Mouse (Mus musculus) fibroblast of lung, adult 2 months (primary cell): ENCODE results near the gene Gna14.
A peak's percentile ranks its signal among the peaks of the same experiment; 100 is the strongest.

Source experiments
- DNase-seq: peaks from one replicate; pipeline ENCODE4 v3.0.0-alpha.2; 2011; ENCODE audit warnings: low read depth

Gene Gna14

DNA sequence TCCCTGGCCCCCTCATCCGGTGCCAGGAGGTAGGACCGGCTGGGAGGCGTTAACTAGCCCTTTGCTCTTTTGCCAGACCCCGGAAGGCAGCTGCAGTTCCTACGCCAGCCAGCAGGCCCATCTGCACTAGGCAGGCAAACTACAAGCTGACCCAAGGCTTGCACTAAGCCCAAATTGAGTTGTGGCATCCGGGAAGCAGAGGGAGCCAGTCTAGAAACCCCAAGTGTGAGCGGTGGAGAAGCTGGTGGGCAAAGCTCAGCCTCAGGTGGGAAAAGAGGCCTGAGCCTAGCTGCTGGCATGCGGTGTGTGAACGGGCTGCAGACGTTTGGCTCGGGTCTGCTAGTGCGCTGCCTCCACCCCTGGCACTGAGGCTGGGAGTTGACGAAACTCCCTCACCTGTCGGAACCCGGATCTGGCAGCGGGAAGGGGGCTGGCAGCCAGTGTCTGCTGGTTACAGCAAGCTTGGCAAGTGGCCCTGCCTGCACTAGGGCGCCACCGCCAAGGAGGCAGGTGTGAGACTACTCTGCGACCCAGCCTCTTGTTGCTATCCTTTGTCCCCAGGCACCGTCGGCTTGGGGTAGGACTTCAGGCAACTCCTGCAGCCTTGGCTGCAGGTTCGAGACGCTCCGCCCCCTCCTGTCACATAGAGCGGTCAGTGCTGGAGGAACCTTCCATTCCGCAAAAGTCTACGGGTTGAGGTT lies at the start of gene Gna14:
Gna14 (plus strand) TSS at position 232 of the 701 bp plus-strand sequence.
- peak; percentile 52 for DNase-seq

DNA sequence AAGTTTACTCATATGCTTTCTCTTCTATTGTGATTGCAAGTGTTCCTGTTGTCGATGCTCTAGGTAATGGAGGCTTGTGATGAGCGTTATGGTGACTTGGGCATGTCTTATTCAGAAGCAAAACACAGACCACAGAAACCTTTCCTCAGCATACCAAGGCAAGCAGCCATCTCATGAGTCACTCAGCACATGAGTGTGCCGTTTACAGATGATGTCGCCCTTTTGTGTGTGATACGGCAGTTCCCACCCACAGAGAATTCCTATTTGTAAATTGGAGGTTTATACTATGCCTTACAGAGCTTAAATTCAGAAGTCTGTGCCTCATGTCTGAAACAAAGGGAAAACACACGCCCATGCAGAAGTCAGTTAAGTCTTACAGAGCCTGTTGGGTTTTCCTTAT lies 49.0 kb upstream of the Gna14 start:
- DNase-seq: peak; percentile 86

DNA sequence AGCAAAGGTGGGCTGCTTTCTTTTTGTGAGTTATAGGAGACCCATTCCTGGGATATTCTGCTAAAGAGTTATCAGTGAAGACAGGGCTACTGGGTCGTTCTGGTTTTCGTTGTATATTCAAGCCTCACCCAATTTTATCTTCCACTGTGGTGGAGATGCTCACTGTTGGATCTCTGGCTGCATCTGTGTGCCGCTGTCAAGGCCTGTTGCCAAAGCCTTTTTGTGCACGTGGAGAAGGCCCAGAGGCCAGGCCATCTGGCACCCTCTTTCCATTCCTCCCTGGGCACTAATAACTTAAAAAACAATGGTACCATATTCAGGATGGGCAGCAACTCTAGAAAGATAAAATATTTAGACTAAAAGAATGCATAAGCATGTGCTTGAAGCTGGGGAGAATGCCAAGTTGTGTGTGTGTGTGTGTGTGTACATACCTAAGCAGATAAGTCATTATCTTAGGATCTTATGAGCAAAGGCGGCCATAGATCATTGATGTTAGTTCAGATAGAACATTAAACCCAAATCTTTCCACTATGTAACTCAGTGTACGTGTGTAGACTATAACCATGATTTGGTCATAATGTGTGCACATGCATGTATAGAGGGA lies 45.3 kb upstream of the Gna14 start:
- no peak for DNase-seq

DNA sequence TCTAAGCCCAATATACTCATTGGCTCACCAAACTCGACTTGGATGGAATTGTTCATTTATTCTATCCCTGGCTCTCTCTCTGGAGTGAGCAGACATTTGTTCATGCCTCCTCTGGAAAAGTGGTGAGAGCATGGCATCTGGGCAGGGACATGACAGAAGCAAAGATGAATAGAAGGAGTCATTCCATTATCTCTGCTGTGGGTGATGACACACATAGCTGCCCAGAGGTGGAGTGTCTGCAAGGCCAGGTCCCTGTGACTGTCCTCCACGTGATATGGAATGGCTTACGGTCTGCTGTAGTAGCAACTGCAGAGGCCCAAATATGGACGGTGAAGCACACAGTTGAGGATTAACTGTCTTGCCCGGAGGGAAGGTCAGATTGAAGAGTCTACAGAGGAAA lies 41.2 kb upstream of the Gna14 start:
- DNase-seq: no peak

DNA sequence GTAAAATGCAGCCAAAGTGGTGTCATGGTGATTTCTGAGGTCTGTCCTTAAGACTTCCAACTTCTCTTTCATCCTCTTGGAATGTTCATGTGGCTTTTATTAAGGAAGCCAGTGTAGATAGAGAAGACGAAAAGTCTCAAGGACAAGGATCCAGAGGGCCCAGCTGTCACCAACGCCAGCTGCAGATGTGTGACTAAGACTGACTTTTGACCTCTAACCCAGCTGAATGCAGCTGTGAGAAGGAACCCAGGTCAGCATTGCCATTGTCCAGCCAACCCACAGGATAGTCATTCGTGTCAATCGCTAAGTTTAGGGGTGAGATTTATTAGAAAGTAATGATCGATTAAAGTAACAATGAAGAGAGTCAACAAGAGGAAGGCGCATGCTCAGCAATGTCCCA lies 32.5 kb upstream of the Gna14 start:
- DNase-seq: no peak

GRCm38 (mm10) chr19:16407727-16408126 lies 27.8 kb upstream of the Gna14 start:
- no peak for DNase-seq

- no peak for DNase-seq
Observed at GRCm38 (mm10) chr19:16411302-16411701, 24.3 kb upstream of the Gna14 start.

GRCm38 (mm10) chr19:16418086-16418663 lies 17.4 kb upstream of the Gna14 start:
- DNase-seq: peak; percentile 46

GRCm38 (mm10) chr19:16425596-16425995 lies 10.0 kb upstream of the Gna14 start:
- DNase-seq: no peak

DNA sequence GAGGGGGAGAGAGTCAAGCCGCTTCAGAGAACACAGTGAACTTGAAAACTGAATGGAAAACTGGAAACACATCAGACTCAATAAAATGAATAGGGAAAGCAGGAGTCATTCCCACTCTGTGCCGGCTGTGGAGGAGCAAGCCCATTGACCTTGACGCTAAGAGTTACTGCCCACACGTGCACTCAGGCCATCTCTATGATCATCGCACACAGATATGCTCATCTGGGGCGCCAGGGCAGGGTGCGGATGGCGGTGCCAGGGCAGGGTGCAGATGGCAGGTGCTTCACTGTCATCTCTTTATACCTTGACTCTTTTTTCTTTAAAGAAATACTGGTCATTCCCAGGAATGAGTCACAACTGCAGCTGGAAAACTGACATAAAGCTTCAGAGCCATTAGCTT lies 4.2 kb upstream of the Gna14 start:
- DNase-seq: no peak

- DNase-seq: peak; percentile 43
Observed at GRCm38 (mm10) chr19:16434879-16435278, 683 bp upstream of the Gna14 start.

DNA sequence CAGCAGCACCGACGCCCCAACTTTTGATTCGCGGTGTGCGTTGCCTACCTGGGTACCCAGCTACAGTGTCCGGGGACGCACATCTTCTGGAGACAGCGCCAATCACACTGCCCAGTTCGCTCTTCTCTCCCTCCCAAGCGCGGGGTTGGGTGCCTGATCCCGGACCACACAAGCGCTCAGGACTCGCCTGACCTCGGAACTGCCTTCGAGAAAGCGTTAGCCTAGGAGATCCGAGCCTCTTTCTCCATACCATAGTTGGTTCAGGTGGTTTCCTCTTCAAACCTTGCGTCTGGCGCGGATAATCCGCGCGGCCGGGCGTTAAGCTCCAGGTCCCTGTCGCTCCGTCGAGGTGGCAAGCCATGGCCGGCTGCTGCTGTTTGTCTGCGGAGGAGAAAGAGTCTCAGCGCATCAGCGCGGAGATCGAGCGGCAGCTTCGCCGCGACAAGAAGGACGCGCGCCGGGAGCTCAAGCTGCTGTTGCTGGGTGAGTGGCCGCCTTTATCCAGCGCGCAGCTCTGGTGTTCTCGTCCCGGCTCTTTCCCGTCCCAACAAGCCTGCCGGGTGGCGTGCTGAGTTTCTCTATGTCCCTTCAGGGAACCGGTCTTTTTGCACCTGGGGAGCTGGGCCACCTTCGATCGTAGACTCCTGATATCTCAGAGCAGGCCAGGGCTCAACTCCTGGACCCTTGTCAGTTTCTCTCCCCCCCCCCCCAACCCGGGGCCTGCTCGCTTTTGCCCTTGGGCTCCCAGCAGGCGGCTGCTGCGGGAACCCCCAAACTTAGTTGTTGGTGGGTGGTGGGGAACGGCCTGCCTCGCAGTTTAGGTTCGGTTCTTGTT lies 990 bp downstream of the Gna14 start:
- no peak for DNase-seq

- no peak for DNase-seq
Observed at GRCm38 (mm10) chr19:16437170-16437483, 1.6 kb downstream of the Gna14 start.

DNA sequence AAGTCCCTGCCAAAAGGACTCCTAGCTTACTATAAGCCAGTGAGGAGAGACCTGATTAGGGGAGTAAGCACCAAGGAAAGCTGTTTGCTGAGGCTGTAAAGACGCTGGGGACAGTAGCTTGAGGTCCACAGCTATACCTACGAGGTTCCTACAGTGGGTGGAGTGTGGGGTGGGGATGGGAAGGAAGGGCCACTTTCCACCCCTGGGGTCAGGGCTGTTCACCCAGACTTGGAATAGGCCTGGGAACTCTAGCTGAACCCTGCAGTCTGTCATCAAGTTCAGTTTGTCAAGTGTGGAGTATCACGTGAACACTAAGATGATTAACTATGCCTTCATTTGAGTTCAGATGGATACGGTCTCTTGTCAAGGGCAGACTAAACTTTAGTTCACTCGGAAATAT lies 2.3 kb downstream of the Gna14 start:
- no peak for DNase-seq

DNA sequence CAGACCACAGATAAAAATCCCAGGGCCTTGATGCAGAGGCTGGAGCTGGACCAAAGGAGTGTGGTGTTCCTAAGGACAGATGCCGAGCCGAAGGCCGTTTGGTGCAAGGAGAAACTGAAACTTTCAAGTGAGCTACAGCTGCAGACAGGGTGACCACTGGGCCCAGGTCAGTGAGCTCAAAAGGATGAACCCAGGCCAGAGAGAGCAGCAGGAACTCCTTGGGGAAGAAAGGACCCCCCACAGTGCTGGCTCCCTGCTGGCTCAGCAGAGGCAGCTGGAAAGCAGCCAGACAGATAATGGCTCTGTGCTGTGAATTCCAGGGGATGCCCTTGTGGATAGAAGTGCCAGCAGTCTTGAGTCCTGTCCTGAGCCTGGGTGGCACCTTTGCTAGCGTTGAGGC lies 3.7 kb downstream of the Gna14 start:
- DNase-seq: no peak

DNA sequence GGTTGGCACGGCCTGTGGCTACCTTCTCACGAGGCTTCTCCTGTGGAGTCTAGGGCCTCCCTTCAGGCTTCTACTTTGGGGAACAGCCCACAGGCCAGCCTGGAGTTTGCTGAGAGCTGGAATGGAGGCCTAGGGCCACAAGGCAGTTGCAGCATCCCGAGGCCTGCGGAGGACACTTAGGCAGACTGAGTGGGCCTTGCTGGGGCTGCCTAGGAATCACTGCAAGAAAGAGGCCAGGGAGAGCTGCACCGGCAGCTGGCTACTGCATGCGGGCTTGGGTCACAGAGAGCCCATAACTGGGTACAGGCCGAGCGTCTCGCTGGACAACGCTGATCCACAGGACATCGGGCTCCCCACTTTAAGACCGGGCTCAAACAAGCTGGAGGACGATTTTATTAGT lies 4.3 kb downstream of the Gna14 start:
- no peak for DNase-seq

- no peak for DNase-seq
Observed at GRCm38 (mm10) chr19:16441329-16441728, 5.8 kb downstream of the Gna14 start.

DNA sequence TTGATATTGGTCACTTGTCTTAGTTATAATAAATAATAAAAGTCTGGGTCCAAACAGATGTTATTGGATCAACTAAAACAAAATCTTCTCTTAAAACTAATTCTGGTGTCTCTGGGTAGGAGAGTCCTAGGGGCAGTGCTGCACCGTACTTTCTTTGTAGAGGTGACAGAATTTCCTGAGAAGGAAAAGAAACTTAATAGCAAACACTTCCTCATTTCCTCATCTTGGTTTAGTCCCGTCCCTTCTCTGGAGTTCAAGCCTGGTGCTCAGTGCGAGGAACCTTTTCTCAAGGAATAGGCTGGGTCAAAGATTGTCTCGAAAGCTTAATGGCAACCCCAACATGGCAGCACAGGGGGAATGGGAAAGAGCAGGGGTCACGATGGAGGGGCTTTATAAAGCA lies 7.8 kb downstream of the Gna14 start:
- DNase-seq: no peak

DNA sequence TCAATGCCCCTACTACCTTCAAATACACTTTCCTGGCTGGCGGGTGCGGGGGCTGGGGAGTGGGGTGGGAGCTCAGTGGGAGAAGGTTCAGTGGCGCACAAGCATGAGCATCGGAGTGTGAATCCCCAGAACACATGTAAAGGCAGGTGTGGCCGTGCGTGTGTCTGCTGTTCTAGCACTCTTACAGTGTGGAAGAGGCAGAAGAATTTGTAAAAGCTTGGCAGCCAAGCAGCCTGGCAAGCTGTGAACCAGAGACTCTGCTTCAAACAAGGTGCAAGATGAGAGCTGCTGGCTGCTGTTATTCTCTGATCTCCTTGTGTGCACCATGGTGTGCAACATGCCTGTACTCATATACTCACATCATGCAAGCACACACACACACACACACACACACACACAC lies 11.1 kb downstream of the Gna14 start:
- no peak for DNase-seq

DNA sequence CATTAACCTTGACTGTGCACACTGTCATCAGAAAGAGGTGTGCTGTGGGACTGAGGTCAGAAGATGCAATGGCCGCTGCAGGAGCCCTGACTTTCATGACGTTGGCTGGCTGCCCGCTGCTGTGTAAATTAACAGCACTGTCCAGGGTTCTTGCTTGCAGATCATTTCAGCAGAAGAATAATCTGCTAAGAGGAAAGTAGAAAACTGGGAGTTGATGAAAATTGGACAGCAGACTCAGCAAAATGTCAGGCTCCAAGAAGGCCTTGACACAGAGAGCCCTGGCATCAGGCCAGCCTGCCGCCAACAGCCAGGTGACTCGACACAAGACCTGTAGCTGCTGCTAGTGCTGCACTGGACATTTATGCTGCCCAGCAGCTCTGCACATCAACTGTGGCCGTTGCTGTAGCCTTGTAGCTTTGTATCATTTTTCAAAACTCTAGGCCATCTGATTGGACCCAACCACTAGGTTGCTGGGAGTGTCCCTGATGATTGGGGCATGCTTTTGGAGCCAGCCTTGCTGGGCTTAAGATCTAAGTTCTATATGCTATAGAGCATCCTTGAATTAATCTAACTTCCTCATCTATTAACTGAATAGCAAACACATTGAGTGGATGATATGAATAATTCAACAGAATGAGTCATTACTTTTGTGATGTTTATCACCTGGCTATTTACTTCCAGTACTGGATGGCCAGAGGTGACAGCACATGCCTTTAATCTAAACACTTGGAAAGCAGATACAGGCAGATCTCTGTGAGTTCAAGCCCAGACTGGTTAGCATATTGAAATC lies 12.5 kb downstream of the Gna14 start:
- DNase-seq: no peak

DNA sequence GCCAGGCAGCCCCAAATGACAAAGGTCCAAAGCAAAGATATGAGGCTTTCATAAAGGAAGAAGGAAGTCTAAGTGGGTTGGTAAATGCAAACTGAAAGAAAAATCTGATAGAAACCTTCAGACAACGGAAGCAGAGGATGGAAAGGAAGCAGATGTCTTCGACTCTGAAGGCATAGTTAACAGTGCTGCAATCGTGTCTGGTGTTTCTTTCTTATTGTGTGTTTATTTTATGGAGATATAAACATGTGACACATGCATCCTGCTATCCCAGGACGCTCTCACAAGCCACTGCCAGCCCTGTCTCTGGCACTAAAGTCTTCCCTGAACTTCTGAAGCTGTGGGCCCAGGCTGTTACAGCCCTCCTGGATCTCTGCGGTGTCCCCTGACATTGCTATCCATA lies 13.2 kb downstream of the Gna14 start:
- no peak for DNase-seq

- no peak for DNase-seq
Observed at GRCm38 (mm10) chr19:16450824-16451223, 15.3 kb downstream of the Gna14 start.
